Mouse (Mus musculus): ENCODE measurements around the gene Sctr.
A peak's percentile ranks its signal among the peaks of the same experiment; 100 is the strongest.

DNA sequence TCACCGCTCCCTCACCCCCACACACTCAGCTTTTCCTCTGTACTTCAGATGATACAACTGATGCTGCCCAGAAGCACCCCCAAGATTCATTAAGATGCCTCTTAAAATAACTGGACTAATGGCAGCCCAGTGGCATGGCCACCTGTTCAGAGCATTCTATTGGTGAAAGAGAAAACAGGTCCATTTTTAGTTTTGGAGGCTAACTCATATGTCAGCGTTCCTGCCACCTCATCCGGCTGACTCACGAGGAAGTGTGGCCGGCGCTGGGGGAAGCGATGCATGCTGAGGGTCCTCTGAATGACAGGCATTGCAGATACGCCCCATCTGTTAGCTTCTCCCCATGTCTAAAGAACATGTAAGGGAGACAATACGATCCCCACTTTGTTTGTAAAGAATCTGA, 31.9 kb downstream of the Sctr start:
- TF ChIP-seq CTCF (IDR thresholded peaks at IDR 0.05; ENCODE audit: control insufficient read depth, insufficient read depth, insufficient read length) (no peak), MYOD1 (IDR thresholded peaks at IDR 0.05; ENCODE audit: control insufficient read depth, insufficient read length, low read depth) (peak; percentile 88), CEBPB (IDR thresholded peaks at IDR 0.05; ENCODE audit: low read depth) (no peak), MAX (IDR thresholded peaks at IDR 0.05) (peak; percentile 51), USF1 (IDR thresholded peaks at IDR 0.05; ENCODE audit: low read depth) (no peak), FOSL1 (IDR thresholded peaks at IDR 0.05; ENCODE audit: insufficient read depth, low read length, poor library complexity, severe bottlenecking) (no peak)
